Mouse (Mus musculus) cerebellum, adult 2 months (tissue): ENCODE results near the gene Cast.

Experiments
- CTCF ChIP-seq: fragments of 200-500 bp; IDR thresholded peaks from 2 replicates; pipeline ENCODE4 v1.5.1; 2011; ENCODE audit warnings: low read depth, mild to moderate bottlenecking, control low read depth, low read length, moderate library complexity, borderline replicate concordance; ENCODE audit not compliant: insufficient read depth
- POLR2A ChIP-seq: fragments of 200-500 bp; IDR thresholded peaks from 2 replicates; pipeline ENCODE4 v1.6.1; 2011; ENCODE audit warnings: low read length, control low read depth, borderline replicate concordance; ENCODE audit not compliant: insufficient read depth

- peak; percentile 44; the same call in 1 of the 2 replicates for TF ChIP-seq CTCF
- TF ChIP-seq POLR2A, result no peak
Observed at GRCm38 (mm10) chr13:74854338-74855047, 45.9 kb upstream of the Cast start.
